Mouse (Mus musculus): Measurements from ENCODE around the gene Net1.
"Not testable (repeated sequence)": the region's sequence is repeated elsewhere in the genome, so short reads cannot be mapped to it uniquely, and the experiment has no call there.

The Net1 gene

GRCm38 (mm10) chr13:3889111-3889510, 28.9 kb downstream of the Net1 start:
- DNase-seq = peak; percentile 17

GRCm38 (mm10) chr13:3886663-3887062, 31.4 kb downstream of the Net1 start:
- DNase-seq = peak; percentile 79

GRCm38 (mm10) chr13:3877679-3878220, 40.3 kb downstream of the Net1 start:
- no peak for DNase-seq

- no peak for DNase-seq
Observed at GRCm38 (mm10) chr13:3877185-3877584, 40.8 kb downstream of the Net1 start.

GRCm38 (mm10) chr13:3876448-3876847, 41.6 kb downstream of the Net1 start:
- no peak for DNase-seq

- peak; percentile 79 for DNase-seq
Observed at GRCm38 (mm10) chr13:3872832-3873231, 45.2 kb downstream of the Net1 start.

- peak; percentile 30 for DNase-seq
Observed at GRCm38 (mm10) chr13:3869901-3870300, 48.1 kb downstream of the Net1 start.

GRCm38 (mm10) chr13:3867158-3867557, 50.9 kb downstream of the Net1 start:
- DNase-seq = peak; percentile 82

- peak; percentile 93 for DNase-seq
Observed at GRCm38 (mm10) chr13:3866355-3867052, 51.5 kb downstream of the Net1 start.

GRCm38 (mm10) chr13:3865648-3866354, 52.2 kb downstream of the Net1 start:
- peak; percentile 87 for DNase-seq

- peak; percentile 79 for DNase-seq
Observed at GRCm38 (mm10) chr13:3862922-3863580, 55.0 kb downstream of the Net1 start.

GRCm38 (mm10) chr13:3862325-3862724, 55.7 kb downstream of the Net1 start:
- DNase-seq = peak; percentile 58

GRCm38 (mm10) chr13:3861251-3861650, 56.8 kb downstream of the Net1 start:
- no peak for DNase-seq

- DNase-seq = peak; percentile 39
Observed at GRCm38 (mm10) chr13:3856252-3856651, 61.8 kb downstream of the Net1 start.

- peak; percentile 17 for DNase-seq
Observed at GRCm38 (mm10) chr13:3854856-3855255, 63.2 kb downstream of the Net1 start.

GRCm38 (mm10) chr13:3853648-3854333, 64.2 kb downstream of the Net1 start, which contains the start of gene Calm5:
Gene Calm5 (plus strand): TSS chr13:3854173.
- peak; percentile 83 for DNase-seq

- peak; percentile 62 for DNase-seq
Observed at GRCm38 (mm10) chr13:3850330-3850729, 67.7 kb downstream of the Net1 start.

GRCm38 (mm10) chr13:3840662-3841061, 77.4 kb downstream of the Net1 start:
- not testable (repeated sequence) for DNase-seq

- DNase-seq = not testable (repeated sequence)
Observed at GRCm38 (mm10) chr13:3837312-3837807, 80.7 kb downstream of the Net1 start, which contains the start of gene Calm4. Gene Calm4 (plus strand): TSS chr13:3837757.

GRCm38 (mm10) chr13:3833644-3834043, 84.4 kb downstream of the Net1 start:
- not testable (repeated sequence) for DNase-seq

- DNase-seq = no peak
Observed at GRCm38 (mm10) chr13:3832450-3832849, 85.6 kb downstream of the Net1 start.

All from heart, adult 11 months (tissue).